8 mouse cellular contexts compared by ENCODE assay signal in genomic region chr6:29527361-29528164, GRCm38 (mm10). TPM values are rescaled to one million over a fixed set of nuclear protein-coding genes. Genes with fewer than 3 reads are reported as not detected.
A peak's percentile ranks its signal among the peaks of the same experiment; 100 is the strongest.
DNase-seq lines count a peak whose midpoint lies in the region; ATAC-seq and TF ChIP-seq lines count a peak whose summit lies in the region.

No protein-coding gene starts in this region.

- TF ChIP-seq POLR2A in MEL (IDR thresholded peaks at IDR 0.05; ENCODE audit: control insufficient read depth in 1 of 2, insufficient read depth in 1 of 2, low read depth in 1 of 2, low read length in 2 of 2, poor library complexity in 1 of 2): no peak

- peaks cover 36% of the 10 kb centered on the region for H3K27me3 ChIP-seq in heart, embryonic 13.5 days (replicated peaks)
- peaks cover 0 to 3% of the 10 kb centered on the region in 2 experiments; a peak in 2 of 4 replicates for H3K27me3 ChIP-seq in MEL (ENCODE audit: control insufficient read depth in 1 of 2, insufficient read depth in 2 of 2, low read length in 2 of 2)
- H3K27me3 ChIP-seq in hindbrain, embryonic 14.5 days (ENCODE audit: control insufficient read depth, insufficient read depth, low read length): peaks cover 55% of the 10 kb centered on the region
- peaks cover 70% of the 10 kb centered on the region for H3K27me3 ChIP-seq in midbrain, embryonic 13.5 days

- DNase-seq in heart, adult 8-10 months (ENCODE audit: low spot score): no peak
- no peak for DNase-seq in MEL (ENCODE audit: low read depth, low spot score)
- DNase-seq in hindbrain, embryonic 14.5 days (ENCODE audit: low spot score): no peak
- DNase-seq in adrenal gland, adult 8-10 months: no peak
- no peak for DNase-seq in left cerebral cortex, adult 18-20 months (ENCODE audit: low spot score in 2 of 2)
- no peak for DNase-seq in layer of hippocampus, postnatal 36 days

- no peaks in the 10 kb centered on the region for H3K9me3 ChIP-seq in heart, embryonic 13.5 days
- no peaks in the 10 kb centered on the region for H3K9me3 ChIP-seq in MEL (replicated peaks; ENCODE audit: insufficient read depth, low read length)
- H3K9me3 ChIP-seq in hindbrain, embryonic 14.5 days (ENCODE audit: control insufficient read depth, low read length): no peaks in the 10 kb centered on the region
- H3K9me3 ChIP-seq in midbrain, embryonic 13.5 days: no peaks in the 10 kb centered on the region

- WGBS in heart, embryonic 13.5 days: 7% methylated on average over 34 of the region's 34 CpGs
- WGBS in hindbrain, embryonic 14.5 days: 6% methylated on average over 34 of the region's 34 CpGs
- WGBS in midbrain, embryonic 13.5 days: 5% methylated on average over 34 of the region's 34 CpGs

- no peaks in the 10 kb centered on the region for H3K36me3 ChIP-seq in heart, embryonic 13.5 days
- H3K36me3 ChIP-seq in MEL (ENCODE audit: control insufficient read depth in 1 of 2, insufficient read depth in 2 of 2, low read length in 2 of 2): peaks cover 0 to 14% of the 10 kb centered on the region in 2 experiments; a peak in 2 of 4 replicates
- no peaks in the 10 kb centered on the region for H3K36me3 ChIP-seq in hindbrain, embryonic 14.5 days (replicated peaks; ENCODE audit: control insufficient read depth, insufficient read depth)
- H3K36me3 ChIP-seq in midbrain, embryonic 13.5 days: no peaks in the 10 kb centered on the region

- TF ChIP-seq RAD21 in MEL (IDR thresholded peaks at IDR 0.05; ENCODE audit: low read depth, low read length): no peak

- H3K9ac ChIP-seq in heart, embryonic 13.5 days: peak overlapping the region; percentile 85
- H3K9ac ChIP-seq in MEL (ENCODE audit: control insufficient read depth, low read depth, low read length, poor library complexity, severe bottlenecking): peak overlapping the region; percentile 83
- no peak overlapping the region for H3K9ac ChIP-seq in hindbrain, embryonic 14.5 days
- no peak overlapping the region for H3K9ac ChIP-seq in midbrain, embryonic 13.5 days (replicated peaks)

- H3K4me2 ChIP-seq in heart, embryonic 13.5 days: peak overlapping the region; percentile 98
- H3K4me2 ChIP-seq in hindbrain, embryonic 14.5 days (replicated peaks): peak overlapping the region; percentile 94
- H3K4me2 ChIP-seq in midbrain, embryonic 13.5 days (replicated peaks): peak overlapping the region; percentile 94

- peaks cover 59% of the 10 kb centered on the region for H3K4me1 ChIP-seq in heart, embryonic 13.5 days
- H3K4me1 ChIP-seq in MEL (ENCODE audit: control insufficient read depth in 1 of 2, insufficient read depth in 2 of 2, low read length in 2 of 2): peaks cover 4 to 20% of the 10 kb centered on the region in 2 experiments
- peaks cover 20% of the 10 kb centered on the region; the same call in 1 of the 2 replicates for H3K4me1 ChIP-seq in hindbrain, embryonic 14.5 days (replicated peaks; ENCODE audit: control insufficient read depth, insufficient read depth, low read length)
- H3K4me1 ChIP-seq in midbrain, embryonic 13.5 days (replicated peaks): peaks cover 22% of the 10 kb centered on the region

- peak overlapping the region; percentile 71 for H3K4me3 ChIP-seq in heart, embryonic 13.5 days
- H3K4me3 ChIP-seq in MEL (ENCODE audit: control insufficient read depth in 1 of 2, insufficient read depth in 1 of 2, low read depth in 2 of 2, low read length in 2 of 2): peak overlapping the region; percentile 75 to 83
- peak overlapping the region; percentile 52 for H3K4me3 ChIP-seq in hindbrain, embryonic 14.5 days (replicated peaks; ENCODE audit: low read length)
- peak overlapping the region; percentile 52 for H3K4me3 ChIP-seq in midbrain, embryonic 13.5 days (replicated peaks)

- ATAC-seq in heart, embryonic 13.5 days (ENCODE audit: extremely low read depth, insufficient number of reproducible peaks, low FRiP score, low TSS enrichment): no peak
- ATAC-seq in hindbrain, embryonic 14.5 days (ENCODE audit: low FRiP score): no peak
- no peak for ATAC-seq in midbrain, embryonic 13.5 days

- TF ChIP-seq EP300 in MEL (IDR thresholded peaks at IDR 0.05; ENCODE audit: low read depth in 1 of 2, low read length in 2 of 2): no peak

- no peak overlapping the region for H3K27ac ChIP-seq in heart, embryonic 13.5 days (replicated peaks)
- H3K27ac ChIP-seq in MEL (ENCODE audit: control insufficient read depth, low read depth, low read length): no peak overlapping the region
- H3K27ac ChIP-seq in hindbrain, embryonic 14.5 days: no peak overlapping the region
- no peak overlapping the region for H3K27ac ChIP-seq in midbrain, embryonic 13.5 days

- no peak for TF ChIP-seq CTCF in MEL (IDR thresholded peaks at IDR 0.05 in 2 of 3, conservative IDR thresholded peaks at IDR 0.05 in 1 of 3; ENCODE audit: control insufficient read depth in 1 of 3, insufficient read depth in 1 of 3, low read depth in 2 of 3, low read length in 3 of 3, poor library complexity in 1 of 3, severe bottlenecking in 1 of 3)

- H3K79me2 ChIP-seq in MEL (ENCODE audit: control insufficient read depth, insufficient read depth, low read length, poor library complexity): no peaks in the 10 kb centered on the region; the same call in 1 of the 2 replicates

TF ChIP-seq in MEL, 35 proteins besides CTCF, POLR2A, EP300 and RAD21:
- no peak for TF ChIP-seq ZNF384 (IDR thresholded peaks at IDR 0.05; ENCODE audit: low read depth, low read length)
- TF ChIP-seq MXI1 (IDR thresholded peaks at IDR 0.05; ENCODE audit: low read depth, low read length): no peak
- TF ChIP-seq GABPA (IDR thresholded peaks at IDR 0.05; ENCODE audit: low read depth, low read length): no peak
- no peak for TF ChIP-seq SMC3 (IDR thresholded peaks at IDR 0.05; ENCODE audit: low read depth, low read length)
- TF ChIP-seq MAZ (IDR thresholded peaks at IDR 0.05; ENCODE audit: low read depth, low read length): no peak
- TF ChIP-seq TAL1 (IDR thresholded peaks at IDR 0.05; ENCODE audit: low read length): no peak
- TF ChIP-seq ELF1 (IDR thresholded peaks at IDR 0.05; ENCODE audit: low read depth, low read length): no peak
- no peak for TF ChIP-seq E2F4 (IDR thresholded peaks at IDR 0.05; ENCODE audit: borderline replicate concordance, low read depth, low read length)
- no peak for TF ChIP-seq ZC3H11A (IDR thresholded peaks at IDR 0.05; ENCODE audit: low read depth, low read length)
- TF ChIP-seq NELFE (IDR thresholded peaks at IDR 0.05; ENCODE audit: low read depth, low read length): no peak
- no peak for TF ChIP-seq USF1 (IDR thresholded peaks at IDR 0.05; ENCODE audit: low read depth, low read length)
- no peak for TF ChIP-seq TCF12 (IDR thresholded peaks at IDR 0.05; ENCODE audit: low read depth, low read length)
- TF ChIP-seq MYC (IDR thresholded peaks at IDR 0.05; ENCODE audit: low read depth, low read length): no peak
- no peak for TF ChIP-seq MAFK (IDR thresholded peaks at IDR 0.05; ENCODE audit: borderline replicate concordance, low read depth, low read length)
- TF ChIP-seq MAX (IDR thresholded peaks at IDR 0.05; ENCODE audit: low read length): no peak

RNA-seq across cellular contexts. Expression of gene Irf5, which starts 1.1 kb away (rescaled TPM):
- polyA plus RNA-seq in heart, embryonic 13.5 days (2015; fragmentation: Nextera tagmentation; extraction: Ambion mirVana): 7.4 and 7.9 TPM in 2 replicates
- 1 to 10 TPM; 2.0 to 4.0 (median 2.4) TPM for total RNA-seq in heart, adult 8-10 months (2022)
- total RNA-seq in MEL (2012; rRNA removed): 8.2 and 9.7 TPM in 2 replicates
- 10 to 100 TPM in 1 of 2 experiments, not detected in 1; 13.3 TPM for polyA plus RNA-seq in MEL (2012; ENCODE audit: insufficient read depth in 1 of 2, insufficient read length in 2 of 2, low read depth in 1 of 2, low replicate concordance in 2 of 2, missing spikeins in 1 of 2)
- 1.5 and 1.7 TPM in 2 replicates for polyA plus RNA-seq in hindbrain, embryonic 14.5 days (2014; fragmentation: Nextera tagmentation; extraction: Ambion mirVana)
- polyA plus RNA-seq in midbrain, embryonic 13.5 days (2015; fragmentation: Nextera tagmentation; extraction: Ambion mirVana): 1.3 and 1.6 TPM in 2 replicates
- 1 to 10 TPM; 5.1 to 7.8 (median 7.7) TPM for total RNA-seq in adrenal gland, adult 8-10 months (2022)
- total RNA-seq in left cerebral cortex, adult 18-20 months (2021): 1 to 10 TPM; 4.2 to 5.2 TPM
- total RNA-seq in layer of hippocampus, postnatal 36 days (2021): 1 to 10 TPM; 4.5 to 4.8 TPM

RNA-seq across cellular contexts. Expression of gene Kcp, which starts 19.8 kb away (rescaled TPM):
- polyA plus RNA-seq in heart, embryonic 13.5 days (2015; fragmentation: Nextera tagmentation; extraction: Ambion mirVana): 11.9 and 13.0 TPM in 2 replicates
- total RNA-seq in heart, adult 8-10 months (2022): 1 to 10 TPM; 2.0 to 4.8 (median 2.8) TPM
- total RNA-seq in MEL (2012; rRNA removed): 1.0 and 1.3 TPM in 2 replicates
- polyA plus RNA-seq in MEL (2012; ENCODE audit: insufficient read depth in 1 of 2, insufficient read length in 2 of 2, low read depth in 1 of 2, low replicate concordance in 2 of 2, missing spikeins in 1 of 2): 1 to 10 TPM in 1 of 2 experiments, not detected in 1; 6.9 TPM
- polyA plus RNA-seq in hindbrain, embryonic 14.5 days (2014; fragmentation: Nextera tagmentation; extraction: Ambion mirVana): 16.3 and 19.9 TPM in 2 replicates
- polyA plus RNA-seq in midbrain, embryonic 13.5 days (2015; fragmentation: Nextera tagmentation; extraction: Ambion mirVana): 11.7 and 14.0 TPM in 2 replicates
- 1 to 10 TPM; 1.7 to 2.5 (median 1.8) TPM for total RNA-seq in adrenal gland, adult 8-10 months (2022)
- 1 to 10 TPM in 1 of 2 experiments, under 1 TPM in 1; 0.63 to 1.1 TPM for total RNA-seq in left cerebral cortex, adult 18-20 months (2021)
- total RNA-seq in layer of hippocampus, postnatal 36 days (2021): 1 to 10 TPM; 1.7 to 1.9 TPM

RNA-seq across cellular contexts. Expression of gene Atp6v1fnb, which starts 56.3 kb away (rescaled TPM):
- polyA plus RNA-seq in heart, embryonic 13.5 days (2015; fragmentation: Nextera tagmentation; extraction: Ambion mirVana): not detected in 2 replicates
- total RNA-seq in heart, adult 8-10 months (2022): not detected
- not detected in 2 replicates for total RNA-seq in MEL (2012; rRNA removed)
- polyA plus RNA-seq in MEL (2012; ENCODE audit: insufficient read depth in 1 of 2, insufficient read length in 2 of 2, low read depth in 1 of 2, low replicate concordance in 2 of 2, missing spikeins in 1 of 2): under 1 TPM in 1 of 2 experiments, not detected in 1; 0.13 TPM
- 0.70 TPM in 1 of 2 replicates, not detected in the other for polyA plus RNA-seq in hindbrain, embryonic 14.5 days (2014; fragmentation: Nextera tagmentation; extraction: Ambion mirVana)
- 0.47 and 0.53 TPM in 2 replicates for polyA plus RNA-seq in midbrain, embryonic 13.5 days (2015; fragmentation: Nextera tagmentation; extraction: Ambion mirVana)
- 1 to 10 TPM in 1 of 4 experiments, under 1 TPM in 2, not detected in 1; 0.38 to 1.5 (median 0.91) TPM for total RNA-seq in adrenal gland, adult 8-10 months (2022)
- under 1 TPM in 1 of 2 experiments, not detected in 1; 0.54 TPM for total RNA-seq in left cerebral cortex, adult 18-20 months (2021)
- total RNA-seq in layer of hippocampus, postnatal 36 days (2021): 1 to 10 TPM; 1.2 to 2.0 TPM

Comparison
In these comparisons a context has a peak if more than half of its experiments do, and no peak if none do; other contexts are left out.
1. H3K9ac ChIP-seq: peak in heart, embryonic 13.5 days (single experiment) and MEL (single experiment); none in hindbrain, embryonic 14.5 days (single experiment) and midbrain, embryonic 13.5 days (single experiment).
2. Peak in every context shown above with its lines, with median percentiles within 50 percentile points of each other: H3K4me2 ChIP-seq and H3K4me3 ChIP-seq.